Mouse (Mus musculus): ENCODE measurements around the gene Cutc.
A peak's percentile ranks its signal among the peaks of the same experiment; 100 is the strongest.

Cutc gene

DNA sequence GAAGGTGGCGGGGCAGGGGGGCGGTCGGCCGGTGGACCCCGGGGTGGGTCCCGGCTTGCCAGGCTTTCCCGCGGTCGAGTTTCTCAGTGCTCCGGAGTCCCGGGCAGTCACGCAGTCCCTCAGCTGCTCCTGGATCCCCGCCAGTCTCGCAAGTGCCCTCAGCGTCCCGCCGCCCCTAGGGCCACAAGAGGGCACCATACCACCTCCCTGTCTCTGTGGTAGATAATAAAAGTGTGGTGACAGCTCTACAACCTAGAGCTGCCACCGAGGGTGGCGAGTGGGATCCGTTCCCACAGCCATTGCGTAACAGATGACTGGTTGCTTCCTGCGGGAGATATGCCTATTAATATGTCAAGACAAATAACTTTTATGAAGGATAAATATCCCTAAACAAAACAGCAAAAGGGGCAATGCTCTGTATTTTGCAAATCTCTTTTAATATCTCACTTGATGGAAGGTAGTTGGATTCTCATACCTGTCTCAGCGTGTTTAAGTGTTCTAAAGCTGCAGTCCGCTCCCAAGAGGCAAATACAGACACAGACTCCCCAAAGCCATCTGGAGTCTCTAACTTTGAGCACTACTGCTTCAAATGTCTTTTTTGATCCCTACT lies 535 bp downstream of the Cutc start:
- peak; percentile 79 to 86 for DNase-seq (ENCODE audit: low spot score in 2 of 2)

DNA sequence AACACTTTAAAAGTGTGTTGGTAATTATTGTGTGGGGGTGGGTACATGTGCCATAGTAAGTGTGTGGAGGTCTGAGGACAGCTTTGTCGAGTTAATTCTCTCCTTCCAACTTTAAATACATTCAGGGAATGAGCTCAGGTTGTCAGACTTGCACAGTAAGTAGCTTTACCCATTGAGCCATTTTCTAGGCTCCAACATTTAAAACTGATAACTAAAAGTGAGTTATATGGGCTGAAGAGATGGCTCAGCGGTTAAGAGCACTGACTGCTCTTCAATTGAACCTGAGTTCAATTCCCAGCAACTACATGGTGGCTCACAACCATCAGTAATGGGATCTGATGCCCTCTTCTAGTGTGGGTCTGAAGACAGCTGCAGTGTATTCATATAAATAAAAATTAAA lies 1.4 kb downstream of the Cutc start:
- no peak for DNase-seq (ENCODE audit: low spot score in 2 of 2)

DNA sequence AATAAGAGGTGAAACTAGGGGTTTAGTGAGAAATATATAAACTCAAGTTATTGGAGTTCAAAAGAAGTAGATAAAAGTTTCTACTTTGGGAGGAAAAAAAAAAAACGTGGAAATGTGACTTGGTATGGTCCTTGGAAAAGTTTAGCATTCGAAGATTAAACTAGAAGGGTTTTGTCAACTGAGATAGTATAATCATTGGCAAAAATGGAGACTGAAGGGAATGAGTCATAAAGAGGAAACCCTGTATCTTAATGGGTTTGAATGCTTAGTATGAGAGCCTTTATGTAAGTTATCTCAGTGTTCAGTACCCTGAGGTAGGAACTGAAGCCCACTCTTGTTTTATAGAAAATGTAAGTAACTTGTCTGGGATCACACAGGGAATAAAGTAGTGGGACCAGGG lies 2.1 kb downstream of the Cutc start:
- DNase-seq (ENCODE audit: low spot score in 2 of 2): no peak

DNA sequence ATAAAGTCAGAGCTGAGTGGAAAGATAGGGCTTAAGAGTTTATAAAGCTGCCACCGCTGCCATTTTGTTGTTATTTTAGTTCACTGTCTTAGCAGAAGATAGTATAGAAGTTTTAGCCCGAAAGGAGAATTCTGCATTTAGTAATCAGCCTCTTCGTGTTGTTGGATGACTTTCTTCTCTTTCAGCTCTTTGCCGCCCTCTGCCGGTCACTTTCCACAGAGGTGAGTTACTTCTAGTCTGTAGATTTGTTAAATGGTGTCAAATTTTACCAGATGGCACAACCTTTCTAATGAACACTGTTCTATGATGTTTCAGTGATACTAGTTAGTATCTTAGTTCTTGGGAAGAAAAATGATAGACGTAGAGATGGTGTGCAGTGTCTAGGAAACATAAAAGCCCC lies 7.7 kb downstream of the Cutc start:
- peak; percentile 55 to 72 for DNase-seq (ENCODE audit: low spot score in 2 of 2)

DNA sequence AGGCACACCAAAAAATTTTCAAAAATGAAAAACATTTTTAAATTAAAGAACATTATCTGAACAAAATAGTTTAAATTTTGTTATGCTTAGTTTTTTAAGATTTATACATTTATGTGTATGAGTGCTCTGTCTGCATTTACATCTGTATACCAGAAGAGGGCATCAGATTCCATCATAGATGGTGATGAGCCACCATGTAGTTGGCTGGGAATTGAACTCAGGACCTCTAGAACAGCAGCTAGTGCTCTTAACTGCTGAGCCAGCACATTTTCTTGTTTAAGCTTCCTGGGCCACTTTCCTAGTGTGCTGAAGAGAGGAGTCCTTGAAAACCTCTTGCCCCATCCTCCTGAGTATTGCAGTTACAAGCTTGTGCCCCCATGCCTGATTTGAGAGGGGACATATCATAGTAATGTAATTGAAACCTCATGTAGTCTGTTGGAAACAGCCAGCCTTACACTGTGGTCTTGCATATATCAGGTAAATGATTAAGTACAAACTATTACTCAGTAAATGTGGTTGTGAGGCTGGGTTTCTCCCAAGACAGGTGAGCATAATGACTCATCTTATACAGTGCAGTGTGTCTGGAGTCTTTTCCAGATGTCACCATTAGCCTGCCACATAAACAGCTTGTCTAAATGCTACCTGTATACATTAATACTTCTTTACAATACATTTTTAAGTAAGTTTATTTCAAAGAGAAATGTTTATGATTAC lies 8.9 kb downstream of the Cutc start:
- DNase-seq (ENCODE audit: low spot score in 2 of 2): no peak

DNA sequence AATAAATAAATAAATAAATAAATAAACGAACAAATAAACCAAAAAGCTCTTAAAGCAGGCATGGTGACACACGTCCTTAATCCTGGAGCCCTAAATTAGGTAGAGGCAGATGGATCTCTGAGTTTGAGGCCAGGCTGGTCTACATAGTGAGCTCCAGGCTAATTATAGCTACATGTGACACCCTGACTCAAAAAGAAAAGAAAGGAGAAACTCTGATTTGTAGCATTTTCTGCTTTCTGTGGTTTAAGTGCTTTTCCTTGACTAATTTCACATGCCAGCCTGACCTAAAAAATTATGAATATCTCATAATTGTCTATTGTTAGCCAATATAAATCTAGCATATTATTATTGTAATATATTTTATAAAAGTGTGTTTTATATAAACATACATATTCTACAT lies 9.6 kb downstream of the Cutc start:
- no peak for DNase-seq (ENCODE audit: low spot score in 2 of 2)

DNA sequence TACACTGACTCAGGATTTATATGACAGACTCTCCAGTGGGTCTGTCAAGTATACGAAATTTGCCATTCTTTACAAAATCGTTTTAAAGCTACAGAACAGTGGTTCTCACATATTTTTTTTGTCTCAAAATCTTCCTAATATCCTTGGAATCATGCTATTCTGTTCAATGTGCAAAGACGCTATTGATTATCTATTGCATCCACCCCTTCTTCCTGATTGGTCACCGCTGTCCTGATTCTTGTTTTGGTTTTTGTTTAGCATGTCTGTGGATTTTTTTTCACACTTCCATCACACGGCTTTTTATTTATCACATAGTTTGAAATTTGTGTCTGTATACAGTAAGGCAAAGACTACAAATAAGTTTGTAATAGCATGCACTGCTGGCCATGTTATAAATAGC lies 13.7 kb downstream of the Cutc start:
- DNase-seq (ENCODE audit: low spot score in 2 of 2): no peak

DNA sequence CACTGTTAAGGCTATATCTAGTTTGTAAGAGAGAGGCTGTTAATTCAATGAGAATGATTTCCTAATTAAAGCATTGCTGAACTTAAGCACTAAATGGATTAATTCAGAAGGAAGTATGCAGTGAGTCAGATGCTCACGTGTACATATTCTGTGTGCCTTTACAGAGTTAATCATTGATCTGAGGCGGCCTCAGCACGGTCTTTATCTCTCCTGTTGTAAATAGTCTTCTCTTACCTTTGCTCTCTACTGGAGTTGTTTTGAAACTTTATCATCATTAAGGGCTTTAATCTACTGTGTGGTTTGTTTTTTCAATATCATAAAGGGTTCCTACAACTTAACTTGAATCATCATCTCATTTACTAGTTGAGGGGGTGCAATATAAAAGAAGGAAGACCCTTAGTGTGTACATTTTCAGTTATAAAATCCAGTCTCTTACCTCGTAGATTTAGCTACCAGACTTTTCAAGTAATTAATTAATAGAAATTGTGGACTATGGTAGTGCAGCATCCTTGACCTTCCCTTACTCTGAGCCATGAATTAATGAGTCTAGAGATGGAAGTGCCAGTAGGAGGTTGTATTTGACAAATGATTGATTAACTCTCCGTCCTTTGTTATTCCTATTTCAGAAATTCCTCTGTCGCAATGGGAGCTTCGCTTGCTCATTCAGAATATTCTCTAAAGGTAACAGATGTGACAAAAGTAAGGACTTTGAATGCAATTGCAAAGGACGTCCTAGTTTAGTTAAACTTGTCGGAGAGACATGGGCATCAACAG lies 14.9 kb downstream of the Cutc start:
- DNase-seq (ENCODE audit: low spot score in 2 of 2): no peak

DNA sequence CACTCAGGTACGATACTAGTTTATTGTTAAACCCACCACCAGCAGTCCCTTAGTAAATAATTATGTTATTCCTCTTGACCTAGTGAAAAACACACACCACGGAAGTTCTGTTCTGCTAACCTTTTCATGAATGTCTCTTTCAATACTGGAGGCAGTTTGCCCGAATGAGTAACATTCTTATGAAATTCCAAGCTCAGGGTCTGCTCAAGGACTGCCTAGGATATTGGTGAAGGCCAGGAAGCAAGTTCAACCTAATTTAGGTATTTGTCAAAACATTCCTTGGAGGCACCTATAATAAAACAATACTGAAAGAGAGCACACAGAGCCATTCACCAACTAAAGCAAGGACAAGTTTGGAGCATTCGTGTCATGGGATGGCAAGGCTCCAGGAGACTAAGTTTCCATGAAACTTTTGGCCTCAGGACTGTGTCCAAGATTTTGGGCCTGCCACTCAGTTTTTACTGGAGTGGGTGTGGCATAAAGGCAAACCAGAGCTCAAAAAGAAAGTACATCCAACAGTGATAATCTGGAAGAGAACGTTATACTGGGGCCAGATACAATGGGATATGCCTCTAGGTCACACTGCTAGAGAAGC lies 16.7 kb downstream of the Cutc start:
- no peak for DNase-seq (ENCODE audit: low spot score in 2 of 2)

DNA sequence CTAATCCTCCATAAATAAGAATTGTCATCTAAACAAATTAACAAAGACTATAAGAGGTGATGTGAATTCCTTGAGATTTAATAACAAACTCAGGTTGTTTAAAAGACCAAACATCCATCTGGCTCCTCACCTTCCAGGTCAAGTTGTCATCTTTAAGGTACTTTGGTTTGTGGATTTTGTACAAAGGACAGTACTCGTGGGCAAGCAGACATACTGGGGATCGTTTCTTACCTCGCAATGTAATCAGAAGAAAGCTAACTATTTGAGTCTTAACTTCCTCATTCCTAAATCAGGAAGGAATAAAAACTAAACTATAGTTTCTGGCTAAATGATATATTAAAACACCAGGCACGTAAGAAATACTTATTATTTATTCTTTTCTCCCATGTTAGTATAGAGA lies 17.8 kb downstream of the Cutc start:
- DNase-seq (ENCODE audit: low spot score in 2 of 2): no peak

DNA sequence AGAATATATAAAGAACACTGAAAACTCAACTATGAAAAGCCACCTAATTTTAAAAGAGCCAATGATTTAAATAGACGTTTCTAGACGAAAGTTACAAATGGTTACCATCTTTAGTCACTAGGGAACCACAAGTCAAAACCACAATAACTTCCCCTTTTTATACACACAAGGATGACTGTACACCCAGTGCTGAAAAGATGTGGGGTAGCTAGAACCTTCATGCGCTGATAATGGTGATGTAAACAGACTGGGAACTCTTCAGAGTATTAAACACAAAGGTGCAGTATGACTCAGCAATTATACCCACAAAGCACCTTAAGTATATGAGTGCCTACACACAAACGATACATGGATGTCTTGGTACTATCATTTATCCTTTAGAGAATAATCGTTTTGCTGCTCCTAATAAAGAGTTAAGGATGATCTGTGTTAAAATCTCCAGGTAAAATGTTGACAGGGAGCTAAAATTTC lies 18.7 kb downstream of the Cutc start:
- no peak for DNase-seq (ENCODE audit: low spot score in 2 of 2)

DNA sequence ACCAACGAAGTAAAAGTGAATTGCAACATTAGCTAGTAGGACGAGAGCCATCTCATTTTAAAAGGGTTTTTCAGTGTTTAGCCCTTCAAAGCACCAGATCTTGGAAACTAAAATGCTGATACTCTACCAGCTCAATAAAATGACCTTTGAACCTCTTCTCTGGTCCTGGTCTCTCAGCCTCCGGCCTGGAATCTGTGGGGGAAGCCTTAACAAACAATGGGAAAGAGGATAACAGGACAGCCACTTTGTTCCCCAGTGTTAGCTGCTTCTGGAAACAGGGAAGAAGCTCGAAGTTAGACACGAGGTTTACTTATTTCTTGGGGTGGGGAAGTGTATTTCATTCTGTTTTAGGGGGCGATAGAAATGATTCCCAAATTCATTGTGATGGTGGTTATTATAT lies 19.5 kb downstream of the Cutc start:
- no peak for DNase-seq (ENCODE audit: low spot score in 2 of 2)

DNA sequence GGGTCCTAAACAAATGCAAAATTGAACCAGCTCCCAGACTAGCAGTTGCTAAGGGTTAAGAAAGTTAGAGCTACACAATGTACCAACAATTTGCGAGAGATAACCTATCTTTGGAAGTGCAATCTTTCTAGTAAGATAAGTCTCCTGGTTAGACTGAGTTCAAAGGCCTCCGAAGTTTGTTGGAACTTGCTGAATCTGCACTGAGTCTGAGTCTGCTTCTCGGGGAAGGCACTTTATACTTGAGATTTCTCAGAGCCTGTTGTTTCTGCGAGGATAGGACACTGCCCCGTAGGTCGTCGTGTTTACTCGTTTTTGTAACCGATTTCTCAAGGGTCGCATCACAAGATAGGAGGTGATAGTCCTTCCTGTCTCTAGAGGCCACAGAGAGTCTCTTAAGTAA lies 22.6 kb downstream of the Cutc start:
- DNase-seq (ENCODE audit: low spot score in 2 of 2): no peak

DNA sequence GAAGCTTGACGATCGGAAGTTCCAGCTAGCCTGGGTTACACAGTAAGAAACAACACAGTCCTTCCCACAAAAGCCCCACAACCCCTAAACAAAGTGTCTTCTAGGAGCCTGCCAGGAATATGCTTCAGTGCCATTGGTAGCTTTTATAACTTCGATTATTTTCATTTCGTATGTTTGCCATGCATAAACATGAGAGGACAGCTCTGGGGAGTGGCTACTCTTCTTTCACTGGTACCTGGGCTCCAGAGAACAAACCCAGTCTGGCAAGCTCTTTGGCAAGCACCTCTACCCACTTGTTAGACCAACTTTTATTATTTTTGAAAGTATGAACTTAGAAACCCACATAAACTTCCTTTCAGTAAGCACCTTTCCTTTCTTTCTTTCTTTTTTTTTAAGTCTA lies 23.8 kb downstream of the Cutc start:
- DNase-seq (ENCODE audit: low spot score in 2 of 2): no peak

DNA sequence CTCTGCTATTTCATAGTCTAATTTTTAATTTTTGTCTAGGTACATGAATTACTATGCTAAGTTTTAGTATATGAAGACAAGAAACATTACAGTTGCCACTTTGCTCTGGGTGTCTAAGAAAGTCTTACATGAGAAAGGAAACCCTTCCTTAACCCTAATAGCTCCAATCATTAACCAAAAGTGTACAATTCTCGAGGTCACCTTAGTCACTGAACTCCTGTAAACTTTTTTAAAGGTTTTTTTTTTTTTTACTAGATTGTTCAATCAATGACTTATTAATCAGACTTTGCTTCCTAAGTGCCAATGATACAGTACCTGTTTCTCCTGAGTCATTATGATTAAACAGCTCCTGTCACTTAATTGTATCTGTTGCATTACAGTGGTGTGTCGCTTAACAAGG lies 24.5 kb downstream of the Cutc start:
- no peak for DNase-seq (ENCODE audit: low spot score in 2 of 2)

DNA sequence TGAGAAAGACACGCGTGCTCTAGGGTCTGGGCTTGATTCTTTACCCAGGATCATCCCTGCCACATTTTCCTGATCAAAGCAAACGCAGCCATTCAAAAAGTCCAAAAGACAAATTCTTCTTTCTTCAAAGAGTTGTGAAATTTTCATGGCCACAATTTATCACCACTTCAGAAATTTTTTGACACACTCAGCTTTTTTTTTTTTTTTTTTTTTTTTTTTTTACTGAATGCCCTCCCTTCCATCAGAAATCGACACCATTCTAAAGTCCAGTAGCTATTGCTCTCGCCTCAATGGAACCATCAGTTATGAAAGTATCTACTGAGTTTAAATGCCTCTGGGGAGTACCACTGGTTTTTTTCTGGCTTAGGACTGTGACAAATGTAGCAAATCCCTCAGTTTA lies 27.6 kb downstream of the Cutc start:
- no peak for DNase-seq (ENCODE audit: low spot score in 2 of 2)

DNA sequence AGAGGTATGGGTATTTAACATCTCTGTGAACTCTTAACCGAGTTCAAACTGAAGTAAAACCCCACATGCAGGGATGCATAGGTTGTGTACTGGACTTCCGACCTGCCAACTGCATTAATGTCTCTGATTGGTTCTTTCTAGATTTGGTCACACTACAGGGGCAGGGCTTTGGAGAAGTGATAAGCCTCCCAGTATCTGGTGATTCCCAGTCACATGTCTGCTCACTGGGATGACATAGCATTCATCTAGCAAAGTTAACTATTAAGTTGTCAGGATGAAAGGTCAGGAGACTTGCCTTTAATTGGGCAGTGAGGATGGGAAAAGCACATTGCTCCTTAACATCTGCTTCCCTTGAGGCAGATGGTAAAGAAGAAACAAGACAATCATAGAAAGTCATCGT lies 29.2 kb downstream of the Cutc start, which contains the start of gene Abcc2:
TSS of gene Abcc2 (plus strand) at position 213 of the 400 bp plus-strand sequence.
- DNase-seq (ENCODE audit: low spot score in 2 of 2): no peak

DNA sequence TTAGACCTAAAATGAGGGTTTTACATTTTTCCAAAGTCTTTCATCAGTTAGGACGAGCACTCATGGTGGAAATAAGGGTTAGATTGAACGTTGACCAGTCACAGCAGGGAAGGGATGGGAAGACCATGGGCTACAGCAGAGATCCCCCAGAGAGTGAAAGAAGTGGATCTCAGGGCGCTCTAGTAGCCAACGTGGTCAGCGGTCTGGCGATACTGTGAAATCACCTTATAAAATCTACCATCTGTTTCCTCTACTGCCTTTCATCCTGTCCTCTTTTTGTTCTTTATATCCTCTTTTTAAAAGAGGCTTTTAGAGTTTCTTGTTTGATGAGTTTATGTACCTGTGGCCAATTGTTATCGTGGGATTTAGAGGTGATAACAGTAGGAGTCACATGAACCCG lies 32.0 kb downstream of the Cutc start:
- DNase-seq (ENCODE audit: low spot score in 2 of 2): no peak

DNA sequence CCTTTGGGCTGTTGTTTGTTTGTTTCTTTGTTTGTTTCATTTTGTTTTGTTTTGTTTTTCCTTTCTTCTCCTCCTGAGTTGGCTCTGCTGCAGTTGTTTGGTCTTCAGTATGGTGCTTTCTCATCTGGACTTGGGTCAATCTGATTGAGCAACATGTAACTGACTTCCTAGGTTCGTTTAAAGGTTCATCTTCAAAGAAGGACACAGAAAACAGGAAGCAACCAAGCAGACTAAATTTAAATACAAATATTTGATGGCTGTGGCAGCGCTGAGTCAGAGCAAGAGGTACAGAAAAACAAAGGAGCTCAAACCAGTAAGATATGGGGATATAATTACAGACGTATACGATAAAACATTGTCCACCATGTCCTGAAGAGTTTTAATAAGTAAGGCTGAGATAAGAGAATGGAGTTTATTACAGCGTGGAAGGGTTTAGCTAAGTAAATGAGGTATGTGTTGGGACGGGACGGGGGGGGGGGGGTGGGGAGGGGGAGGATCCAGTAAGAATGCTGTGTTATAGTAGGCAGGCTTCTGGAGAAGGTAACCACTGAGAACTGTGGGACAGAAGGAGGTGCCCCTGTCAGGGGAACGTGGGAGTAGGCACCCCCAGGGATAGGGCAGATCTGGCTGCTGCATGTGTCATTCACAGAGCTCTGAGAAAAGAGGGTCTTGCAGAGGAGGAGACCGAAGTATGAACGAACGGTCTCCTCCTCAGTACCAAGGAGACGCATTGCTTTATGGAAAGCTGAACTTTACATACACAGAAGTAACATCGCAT lies 33.6 kb downstream of the Cutc start:
- DNase-seq (ENCODE audit: low spot score in 2 of 2): no peak

DNA sequence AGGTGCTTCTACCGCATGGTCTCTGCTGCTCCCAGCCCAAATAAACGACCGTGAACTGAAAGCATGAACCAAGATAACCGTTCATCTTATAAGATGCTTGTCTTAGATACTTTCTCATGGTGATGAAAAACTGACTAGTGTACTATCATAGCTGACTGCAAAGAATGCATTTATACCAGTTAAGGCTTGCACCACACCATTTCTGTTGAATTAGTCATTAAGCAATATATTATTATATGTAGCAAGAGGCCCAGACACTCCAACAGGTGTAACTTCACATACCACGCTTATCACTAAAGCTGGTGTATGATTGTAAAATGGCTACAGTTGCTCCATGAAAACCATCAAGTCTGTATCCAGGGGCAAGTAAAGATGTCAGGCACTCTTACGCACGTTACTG lies 37.0 kb downstream of the Cutc start:
- no peak for DNase-seq (ENCODE audit: low spot score in 2 of 2)

DNA sequence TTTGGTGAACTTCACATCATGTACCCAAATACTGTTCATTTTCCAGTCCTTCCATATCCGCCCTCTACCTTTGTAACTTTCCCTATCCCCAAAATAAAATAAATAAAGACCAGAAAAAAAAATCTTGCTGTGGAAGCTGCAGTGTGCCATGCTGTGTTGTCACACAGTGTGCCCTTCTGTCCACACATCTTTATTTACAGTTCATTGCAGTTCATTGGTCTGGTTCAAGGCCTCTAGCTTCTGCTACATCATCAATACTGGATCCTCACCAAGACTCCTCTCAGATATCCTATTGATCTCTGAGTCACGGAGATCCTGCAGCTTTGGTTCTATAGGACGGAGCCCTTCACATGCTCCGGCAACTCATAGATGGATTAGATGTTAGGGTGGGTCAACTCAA lies 39.7 kb downstream of the Cutc start:
- no peak for DNase-seq (ENCODE audit: low spot score in 2 of 2)

DNA sequence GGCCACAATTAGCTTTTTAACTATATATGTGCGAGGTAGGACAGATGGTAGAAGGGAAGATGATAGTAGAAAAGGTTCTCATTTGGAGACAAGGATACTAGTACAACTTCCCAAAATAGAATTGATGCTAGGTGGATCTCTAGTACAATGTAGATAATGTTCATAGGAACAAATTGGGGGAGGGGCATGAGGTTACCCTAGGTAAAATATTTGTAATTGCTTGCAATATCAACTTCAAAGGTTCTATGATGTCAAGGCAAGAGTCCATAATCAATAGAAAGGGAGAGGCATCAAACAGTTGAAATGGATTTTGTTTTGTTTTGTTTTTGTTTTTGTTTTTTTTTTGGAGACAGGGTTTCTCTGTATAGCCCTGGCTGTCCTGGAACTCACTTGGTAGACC lies 41.2 kb downstream of the Cutc start:
- no peak for DNase-seq (ENCODE audit: low spot score in 2 of 2)
